Mouse (Mus musculus): ENCODE data around the gene a. TPM values are rescaled to one million over a fixed set of nuclear protein-coding genes. Genes with fewer than 3 reads are reported as not detected.

a gene
- total and polyA plus RNA-seq, 3 experiments, result 7.8 to 23.8 (median 10.9) TPM

DNA sequence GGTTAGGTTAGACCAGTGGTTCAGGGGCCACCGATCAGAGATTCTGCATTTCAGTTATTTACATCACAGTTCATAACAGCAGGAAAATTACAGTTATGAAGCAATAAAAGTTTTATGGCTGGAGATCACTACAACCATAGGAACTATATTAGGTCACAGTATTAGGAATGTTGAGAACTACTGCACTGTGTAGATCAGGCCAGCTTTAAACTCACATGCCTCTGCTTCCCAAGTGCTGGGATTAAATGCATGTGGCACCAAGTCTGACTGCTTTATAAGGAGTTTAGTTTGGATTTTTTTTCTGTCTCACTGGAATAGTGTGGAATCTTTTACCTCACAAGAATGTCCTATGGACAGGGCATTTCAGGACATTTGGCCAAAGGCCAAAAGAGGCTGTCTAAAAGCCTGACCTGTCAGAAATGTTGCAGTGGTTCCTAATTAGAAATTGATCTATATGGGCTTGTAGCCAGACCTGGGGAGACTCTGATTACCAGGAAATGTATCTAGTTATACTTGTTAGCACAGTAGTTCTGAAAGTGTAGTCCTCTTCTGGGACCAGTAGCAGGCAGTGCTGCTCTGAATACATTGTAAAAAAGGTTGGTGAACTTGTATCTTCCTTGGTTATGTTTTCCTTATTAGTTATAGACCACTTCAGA, 18.0 kb downstream of the a start:
- in situ Hi-C loops (cut with MboI; ENCODE audit: low pct_ligation_motif_present, low pct_unique_long_range_greater_than_20kb, low sequenced_read_pairs), result no loop called here
- dilution Hi-C loops (cut with MboI; ENCODE audit: extremely low pct_ligation_motif_present, extremely low pct_unique_long_range_greater_than_20kb, low sequenced_read_pairs), result no loop called here

DNA sequence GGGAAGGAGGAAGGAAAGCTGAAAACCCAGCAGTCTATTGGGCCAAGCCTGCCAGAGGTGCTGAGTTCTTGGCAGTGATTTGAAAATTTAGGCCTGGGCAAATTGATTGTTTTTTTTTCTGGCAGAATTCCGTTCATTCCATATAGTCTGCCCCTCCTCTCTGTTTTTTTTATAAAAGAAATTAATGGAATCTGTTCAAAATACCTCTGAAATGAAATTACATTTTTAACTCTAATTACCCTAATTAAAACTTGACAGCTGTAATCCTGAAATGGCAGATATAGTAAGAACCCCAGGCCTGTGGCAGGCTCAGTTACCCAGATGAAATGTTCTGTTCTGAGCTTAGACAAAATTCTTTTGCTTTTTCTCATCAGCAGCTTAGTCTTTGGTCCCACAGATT, 19.6 kb downstream of the a start:
- DNase-seq (ENCODE audit: extremely low read depth), result no peak
- Histone ChIP-seq H3K4me3 (replicated peaks in 1 of 3; ENCODE audit: low read depth in 2 of 3, low read length in 2 of 3, poor library complexity in 1 of 3) (no peak overlapping the region), H3K79me2 (replicated peaks; ENCODE audit: control insufficient read depth, extremely low read depth, insufficient read depth, poor library complexity, severe bottlenecking) (peaks cover 65% of the 10 kb centered on the region), H3K9me3 (replicated peaks; ENCODE audit: low read length) (no peaks in the 10 kb centered on the region), H3K9ac (ENCODE audit: insufficient read depth, low read depth) (no peak overlapping the region), H3K4me1 (ENCODE audit: control insufficient read depth in 1 of 2, insufficient read depth in 2 of 2) (peaks cover 0 to 38% of the 10 kb centered on the region in 2 experiments; a peak in 2 of 4 replicates), H3K36me3 (replicated peaks in 1 of 2; ENCODE audit: control insufficient read depth in 1 of 2, insufficient read depth in 1 of 2, low read length in 1 of 2) (peaks cover 0 to 33% of the 10 kb centered on the region in 2 experiments), H3K4me2 (ENCODE audit: insufficient read depth, low read depth, poor library complexity, severe bottlenecking) (no peak overlapping the region), H3K27ac (ENCODE audit: insufficient read depth, low read depth) (no peak overlapping the region), H3K27me3 (replicated peaks) (no peaks in the 10 kb centered on the region)
- TF ChIP-seq USF1 (IDR thresholded peaks at IDR 0.05; ENCODE audit: low read depth, low read length) (no peak), SIN3A (IDR thresholded peaks at IDR 0.05; ENCODE audit: low read length) (no peak), JUND (conservative IDR thresholded peaks at IDR 0.05; ENCODE audit: low read depth, low read length) (no peak), ZKSCAN1 (IDR thresholded peaks at IDR 0.05; ENCODE audit: borderline replicate concordance, low read depth, low read length) (no peak), MAZ (IDR thresholded peaks at IDR 0.05; ENCODE audit: low read depth, low read length) (no peak), JUN (IDR thresholded peaks at IDR 0.05; ENCODE audit: insufficient read depth, low read depth, low read length) (no peak), POLR2A (IDR thresholded peaks at IDR 0.05; ENCODE audit: low read depth, low read length) (no peak), SMC3 (IDR thresholded peaks at IDR 0.05; ENCODE audit: low read depth, low read length) (no peak), HCFC1 (IDR thresholded peaks at IDR 0.05; ENCODE audit: low read depth, low read length) (no peak), RCOR1 (conservative IDR thresholded peaks at IDR 0.05; ENCODE audit: low read depth, low read length) (no peak), UBTF (IDR thresholded peaks at IDR 0.05; ENCODE audit: low read depth, low read length) (no peak), MXI1 (IDR thresholded peaks at IDR 0.05; ENCODE audit: low read depth, low read length) (no peak), NELFE (IDR thresholded peaks at IDR 0.05; ENCODE audit: low read depth, low read length) (no peak), MAFK (IDR thresholded peaks at IDR 0.05; ENCODE audit: insufficient replicate concordance, low read length) (no peak)
- dilution Hi-C loops (cut with MboI; ENCODE audit: extremely low pct_ligation_motif_present, extremely low pct_unique_long_range_greater_than_20kb, low sequenced_read_pairs) (no loop called here), in situ Hi-C loops (cut with MboI; ENCODE audit: low pct_ligation_motif_present, low pct_unique_long_range_greater_than_20kb, low sequenced_read_pairs) (no loop called here)

More for the DNA sequence above, 18.0 kb downstream of the a start:
- no peak overlapping the region for H3K9ac ChIP-seq (ENCODE audit: insufficient read depth, low read depth)
- H3K36me3 ChIP-seq (replicated peaks in 1 of 2; ENCODE audit: control insufficient read depth in 1 of 2, insufficient read depth in 1 of 2, low read length in 1 of 2), result peaks cover 0 to 27% of the 10 kb centered on the region in 2 experiments
- no peak overlapping the region for H3K4me2 ChIP-seq (ENCODE audit: insufficient read depth, low read depth, poor library complexity, severe bottlenecking)
- no peaks in the 10 kb centered on the region for H3K9me3 ChIP-seq (replicated peaks; ENCODE audit: low read length)
- H3K4me1 ChIP-seq (ENCODE audit: control insufficient read depth in 1 of 2, insufficient read depth in 2 of 2), result peaks cover 0 to 31% of the 10 kb centered on the region in 2 experiments; a peak in 2 of 4 replicates
- H3K79me2 ChIP-seq (replicated peaks; ENCODE audit: control insufficient read depth, extremely low read depth, insufficient read depth, poor library complexity, severe bottlenecking), result peaks cover 62% of the 10 kb centered on the region
- H3K4me3 ChIP-seq (replicated peaks in 1 of 3; ENCODE audit: low read depth in 2 of 3, low read length in 2 of 3, poor library complexity in 1 of 3), result no peak overlapping the region
- H3K27ac ChIP-seq (ENCODE audit: insufficient read depth, low read depth), result no peak overlapping the region
- H3K27me3 ChIP-seq (replicated peaks), result no peaks in the 10 kb centered on the region
- TF ChIP-seq UBTF (IDR thresholded peaks at IDR 0.05; ENCODE audit: low read depth, low read length) (no peak), RAD21 (IDR thresholded peaks at IDR 0.05; ENCODE audit: low read depth, low read length) (peak; percentile 4), CTCF (conservative IDR thresholded peaks at IDR 0.05 in 1 of 2, IDR thresholded peaks at IDR 0.05 in 1 of 2; ENCODE audit: low read depth in 2 of 2, low read length in 2 of 2) (peak in 1 of 2 experiments; percentile 34; a peak in 2 of 4 replicates)
- no peak for DNase-seq (ENCODE audit: extremely low read depth)

All from CH12.LX (cell line).